Mouse (Mus musculus) gastrocnemius, postnatal 4 days (tissue): ENCODE data around the gene Fam53b. TPM values are rescaled to one million over a fixed set of nuclear protein-coding genes. Genes with fewer than 3 reads are reported as not detected.

Experiments used
- DNase-seq, 2 experiments: peaks; one replicate each; pipeline ENCODE4 v3.0.0; 2021 to 2022; ENCODE audit warnings: low spot score in 2 of 2, mixed read lengths in 2 of 2
- total RNA-seq, 2 experiments: library from RNA; stranded (reverse); gene quantifications; 2 replicates each; pipeline ENCODE4 v1.2.3; 2021

Fam53b gene
- total RNA-seq, 2 experiments from 2014 or later, result 44.6 to 48.9 TPM

DNA sequence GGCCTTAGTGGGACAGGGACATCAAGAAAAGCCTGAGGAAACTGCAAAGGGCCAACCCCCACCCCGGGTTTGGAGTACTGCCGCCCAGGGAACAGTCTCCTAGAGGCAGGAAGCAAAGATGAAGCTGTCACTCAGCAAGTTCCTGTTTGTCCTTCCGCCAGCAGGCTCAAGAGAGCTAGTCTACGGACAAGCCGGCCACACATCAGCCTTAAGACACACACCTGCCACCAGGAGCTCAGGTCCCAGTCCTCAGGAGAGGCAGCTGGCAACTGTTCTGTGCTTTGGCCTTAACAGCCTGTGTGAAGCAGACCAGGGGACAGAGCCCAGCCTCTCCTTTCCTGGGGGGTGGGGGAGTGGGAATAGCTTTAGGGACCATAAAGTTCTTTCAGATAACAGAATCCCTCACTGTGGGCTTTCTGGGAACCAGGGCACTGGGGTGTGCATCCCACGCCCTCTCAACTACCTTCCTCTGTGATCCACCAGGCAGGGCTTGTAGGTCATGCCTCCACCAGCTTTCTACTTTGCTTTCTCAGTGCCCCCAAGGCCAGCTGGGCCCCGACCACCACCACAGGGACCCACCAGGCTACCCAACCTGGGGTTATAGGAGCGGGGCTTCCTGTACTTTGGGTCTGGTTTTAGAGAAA is 100.1 kb downstream of the Fam53b start:
- DNase-seq, result no peak

DNA sequence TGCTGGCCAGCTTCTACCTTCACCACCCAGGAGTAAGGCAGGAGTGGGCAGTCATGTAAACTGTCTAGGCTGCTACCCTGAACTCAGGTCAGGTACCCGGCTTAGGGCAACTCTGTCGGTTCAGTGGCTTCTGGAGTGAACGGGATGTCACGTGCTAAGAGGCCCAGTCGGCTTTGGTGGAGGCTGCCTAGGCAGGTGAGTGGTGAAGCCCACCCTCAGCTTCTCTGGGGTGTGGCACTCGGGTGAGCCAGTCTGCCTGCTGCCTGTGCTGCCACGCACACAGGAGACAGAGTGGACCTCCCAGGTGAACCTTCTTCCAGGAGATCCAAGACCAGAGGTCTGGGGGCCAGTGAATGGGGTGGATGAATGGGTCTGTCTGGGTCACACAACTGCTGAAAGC is 100.7 kb downstream of the Fam53b start:
- DNase-seq, result no peak

- no peak for DNase-seq
Observed at GRCm38 (mm10) chr7:132712044-132712708, 101.5 kb downstream of the Fam53b start.

- no peak for DNase-seq
Observed at GRCm38 (mm10) chr7:132711579-132711978, 102.1 kb downstream of the Fam53b start.

DNA sequence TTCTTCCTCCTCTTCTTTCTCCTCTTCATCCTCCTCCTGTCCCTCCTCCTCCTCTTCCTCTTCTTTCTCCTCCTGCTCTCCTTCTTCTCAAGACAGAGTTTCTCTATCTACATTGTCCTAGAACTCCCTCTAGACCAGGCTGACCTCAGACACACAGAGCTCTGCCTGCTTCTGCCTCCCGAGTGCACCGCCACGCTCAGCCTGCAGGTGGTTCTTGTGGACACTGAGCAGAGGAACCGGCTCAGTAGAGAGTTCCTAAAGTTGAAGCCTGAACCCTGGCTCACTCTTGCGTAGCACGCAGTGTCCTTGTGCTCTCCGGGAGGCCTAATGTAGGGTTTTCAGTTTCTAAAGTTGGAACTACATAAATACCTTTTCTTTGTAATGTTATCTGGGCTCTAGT is 108.6 kb downstream of the Fam53b start:
- no peak for DNase-seq

DNA sequence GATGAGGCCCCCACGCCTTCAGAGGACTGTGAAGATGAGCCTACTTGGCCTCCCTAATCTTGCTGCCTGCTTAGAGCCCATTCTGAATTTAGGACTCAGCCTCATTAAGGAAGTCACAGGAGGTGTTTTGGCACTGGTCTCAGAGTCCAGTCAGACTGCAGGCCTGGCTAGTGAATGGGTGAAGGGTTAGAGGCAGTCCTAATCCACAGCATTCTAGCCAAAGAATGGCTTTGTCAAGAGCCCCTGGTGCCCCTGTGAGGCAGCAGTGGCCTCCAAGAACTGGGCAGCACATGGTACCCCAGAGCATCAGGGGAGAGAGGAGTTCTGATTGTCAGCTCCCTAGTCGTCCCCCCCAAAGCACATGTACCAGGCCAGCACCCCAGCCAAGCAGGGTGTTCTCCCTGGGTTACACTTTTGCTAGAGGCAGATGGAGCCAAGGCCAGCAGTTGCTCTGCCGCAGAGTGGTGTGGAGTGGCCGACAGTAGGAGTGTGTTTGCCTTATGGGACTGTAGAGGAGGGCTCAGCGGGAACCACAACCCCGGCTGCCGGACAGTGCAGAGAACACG is 109.3 kb downstream of the Fam53b start:
- no peak for DNase-seq

DNA sequence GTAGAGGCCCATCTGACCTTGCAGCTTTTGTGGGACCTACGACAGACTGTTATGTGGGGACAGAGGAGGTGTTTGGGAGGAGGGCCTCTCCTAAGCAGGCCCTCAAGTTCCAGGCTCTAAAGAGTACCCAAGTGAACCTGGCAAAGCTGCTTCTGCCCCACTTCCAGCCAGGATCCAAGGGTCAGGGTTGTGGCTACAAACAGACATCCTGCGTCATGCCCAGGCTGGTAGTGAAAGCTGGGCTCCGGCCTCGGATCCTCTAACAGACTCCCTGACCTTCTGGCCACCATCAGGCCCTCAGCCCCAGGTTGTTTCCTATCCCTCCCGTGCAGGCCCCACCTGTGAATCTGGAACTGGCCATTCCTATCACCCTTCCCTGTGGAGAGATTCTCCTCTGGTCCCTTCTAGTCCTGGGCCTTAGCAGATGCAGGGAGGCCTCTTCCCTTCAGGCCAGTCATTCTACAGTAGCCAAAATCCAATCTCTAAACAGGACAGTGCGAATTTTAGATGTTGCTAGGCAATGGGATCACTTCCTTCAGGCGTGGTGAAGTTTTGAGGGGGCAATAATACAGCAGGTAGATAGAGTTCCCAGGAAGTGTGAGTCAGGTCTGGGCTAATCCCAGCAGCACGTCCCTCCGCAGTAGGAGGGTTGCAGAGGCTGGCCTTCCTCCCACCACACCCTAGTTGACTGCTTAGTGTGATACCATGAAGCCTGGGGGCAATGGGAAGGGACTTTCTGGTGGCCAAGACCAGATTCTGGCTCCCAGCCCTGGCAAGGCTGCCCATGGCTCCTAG is 110.0 kb downstream of the Fam53b start:
- DNase-seq, result no peak

DNA sequence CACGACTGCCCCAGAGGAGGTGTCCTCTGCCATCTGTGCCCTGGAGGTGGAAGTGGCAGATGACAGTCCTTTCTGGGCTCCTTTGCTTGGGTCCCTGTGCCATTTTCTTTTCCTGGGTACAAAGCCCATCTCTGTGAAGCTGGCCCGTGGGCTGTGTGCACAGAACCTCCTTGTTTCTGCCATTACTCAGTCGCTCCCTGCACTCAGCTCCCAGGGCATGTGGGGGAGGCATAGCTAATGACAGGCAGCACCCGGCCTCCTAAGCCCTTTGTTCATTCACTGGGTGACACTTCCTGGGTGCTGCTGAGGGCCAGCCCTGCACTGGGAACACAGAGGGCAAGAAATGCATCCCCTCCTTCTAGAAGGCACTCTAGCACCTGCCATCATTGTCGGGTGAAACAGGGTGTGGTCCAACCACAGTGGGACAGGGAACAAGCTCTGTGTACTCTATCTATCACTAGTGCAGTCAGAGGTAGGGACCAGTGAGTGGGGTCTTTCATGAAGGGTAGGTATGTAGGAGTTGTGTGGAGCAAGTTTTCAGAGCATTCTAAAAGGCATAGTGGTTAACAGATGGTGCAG is 111.1 kb downstream of the Fam53b start:
- DNase-seq, result no peak

- no peak for DNase-seq
Observed at GRCm38 (mm10) chr7:132702024-132702423, 111.7 kb downstream of the Fam53b start.

DNA sequence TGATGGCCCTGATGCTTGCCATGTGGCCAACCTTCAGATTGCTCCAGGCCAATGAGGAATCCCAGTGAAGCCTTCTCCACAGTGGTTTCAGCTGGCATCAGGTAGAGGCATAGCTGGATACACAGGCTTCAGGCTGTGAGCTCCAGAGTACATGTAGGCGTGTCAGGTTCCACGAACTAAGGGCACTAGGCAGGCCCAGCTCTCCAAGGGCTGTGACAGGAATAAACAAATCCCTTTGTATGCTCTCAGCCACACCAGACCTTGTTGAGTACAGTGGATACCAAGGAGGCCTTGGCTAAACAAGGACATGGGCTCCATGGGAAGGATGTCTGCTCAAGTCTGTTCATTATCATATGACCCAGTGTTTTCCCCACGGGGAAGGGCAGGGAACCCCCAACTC is 112.3 kb downstream of the Fam53b start:
- no peak for DNase-seq

- DNase-seq, result no peak
Observed at GRCm38 (mm10) chr7:132700107-132700506, 113.6 kb downstream of the Fam53b start.

DNA sequence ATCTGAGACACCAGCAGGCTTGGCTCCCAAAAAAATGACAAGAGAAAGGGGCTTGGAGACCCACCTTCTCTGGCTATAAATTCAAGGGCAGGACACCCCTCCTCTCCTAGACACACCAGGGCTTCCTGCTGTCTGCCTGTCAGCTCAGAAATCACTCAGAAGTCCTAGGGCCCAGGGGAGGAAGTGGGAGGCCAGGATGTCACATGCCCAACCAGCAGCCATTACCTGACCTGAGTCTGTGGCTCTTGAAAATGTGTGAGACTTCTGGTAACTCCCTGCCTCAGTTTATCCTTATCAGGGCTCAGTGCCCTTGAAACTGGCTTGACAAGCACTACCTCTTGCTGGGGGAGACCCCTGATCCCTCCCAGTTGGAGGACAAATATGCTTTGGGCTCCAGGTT is 114.0 kb downstream of the Fam53b start:
- no peak for DNase-seq

DNA sequence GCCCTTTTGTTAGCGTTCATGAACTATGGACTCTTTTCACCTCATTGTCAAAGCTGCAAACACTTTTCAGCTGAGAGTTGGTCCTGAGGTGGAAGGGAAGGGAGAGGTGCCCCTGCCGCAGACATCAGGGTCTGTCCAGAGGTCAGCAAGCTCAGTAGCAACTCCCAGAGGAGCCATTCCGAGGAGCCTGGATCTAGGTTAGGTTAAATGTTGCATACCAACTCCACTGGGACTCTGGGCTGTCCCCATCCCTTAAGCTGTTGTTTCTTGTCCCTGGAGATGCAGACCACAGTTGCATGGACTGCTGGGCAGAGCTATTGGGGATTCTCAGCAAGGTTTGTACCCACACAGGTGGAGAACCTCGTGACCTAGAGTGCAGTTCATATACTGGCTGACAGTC is 114.5 kb downstream of the Fam53b start:
- DNase-seq, result no peak

GRCm38 (mm10) chr7:132698737-132699136 is 114.9 kb downstream of the Fam53b start:
- DNase-seq, result no peak

DNA sequence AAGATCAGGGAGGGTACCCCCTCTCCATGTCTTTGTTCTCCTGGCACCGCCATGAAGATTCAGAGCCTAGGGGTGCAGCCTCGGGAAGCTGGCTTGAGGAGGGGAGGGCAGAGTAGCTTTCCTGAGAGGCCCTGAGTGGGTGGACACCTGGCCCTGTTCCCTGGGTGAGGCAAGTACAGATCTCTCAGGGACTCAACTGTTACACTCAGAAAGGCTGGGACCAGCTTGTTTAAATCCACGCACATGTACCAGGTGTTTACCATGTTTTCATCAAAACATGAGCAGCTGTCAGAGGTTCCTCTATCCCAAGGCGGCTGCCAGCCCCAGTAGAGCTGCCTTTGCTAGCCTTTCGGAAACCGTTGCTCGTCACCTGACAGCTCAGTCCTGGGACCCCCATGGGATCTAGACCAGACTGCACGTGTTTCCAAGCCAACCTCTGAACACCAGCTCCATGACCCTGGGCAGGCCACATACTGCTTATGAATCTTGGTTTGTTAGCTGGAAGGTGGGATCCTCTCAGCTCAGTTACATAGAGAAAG is 116.4 kb downstream of the Fam53b start:
- no peak for DNase-seq

DNA sequence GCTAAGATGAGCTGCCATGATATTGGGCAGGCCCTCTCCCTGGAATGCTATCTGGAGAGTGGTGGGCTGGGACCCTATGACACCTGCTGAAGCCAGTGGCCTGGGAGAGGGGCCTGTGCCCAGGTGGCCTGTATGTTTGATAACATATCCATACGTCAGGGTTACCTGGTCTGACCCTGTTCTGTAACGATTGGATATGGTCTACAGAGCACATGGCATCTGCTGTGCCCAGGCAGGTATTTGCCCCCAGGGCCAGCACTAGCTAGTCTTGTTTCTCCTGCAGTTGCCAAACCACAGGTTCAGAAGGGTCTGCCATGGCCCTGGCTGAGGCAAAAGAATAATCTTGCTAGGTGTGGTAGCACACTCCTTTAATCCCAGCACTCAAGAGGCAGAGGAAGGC is 120.1 kb downstream of the Fam53b start:
- no peak for DNase-seq

GRCm38 (mm10) chr7:132692719-132693118 is 121.0 kb downstream of the Fam53b start:
- no peak for DNase-seq

DNA sequence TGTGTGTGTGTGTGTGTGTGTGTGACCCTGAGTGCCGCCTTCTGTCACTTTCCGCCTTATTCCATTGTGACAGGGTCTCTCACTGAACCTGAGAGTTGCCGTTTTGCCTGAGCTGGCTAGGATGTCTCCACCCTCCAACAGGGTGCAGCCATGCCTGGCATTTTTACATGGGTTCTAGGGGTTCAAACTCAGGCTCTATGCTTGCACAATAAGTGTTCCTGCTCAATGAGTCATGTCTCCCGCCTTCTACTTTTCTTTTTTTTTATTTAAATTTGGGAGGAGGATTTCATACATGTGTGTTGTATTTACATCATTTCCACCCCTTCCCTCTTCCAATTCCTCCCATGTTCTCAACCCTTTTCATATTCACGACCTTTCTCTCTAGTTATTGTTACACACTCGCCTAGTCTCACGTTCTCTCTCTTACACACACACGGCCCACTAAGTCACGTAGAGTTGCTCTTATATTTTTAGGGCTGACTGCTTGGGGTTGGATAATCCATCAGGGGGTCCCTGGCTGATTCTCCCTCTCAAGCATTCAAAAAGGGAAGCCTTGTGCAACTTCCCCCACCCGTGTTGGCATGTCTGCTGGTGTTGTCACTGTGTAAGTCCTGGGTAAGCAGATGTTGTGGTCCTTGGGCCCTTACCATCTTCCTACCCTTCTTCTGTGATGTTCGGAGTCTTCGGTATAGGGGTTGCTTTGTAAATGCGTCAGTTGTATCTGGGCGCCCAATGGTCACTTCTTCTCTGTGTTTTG is 122.8 kb downstream of the Fam53b start:
- DNase-seq, result no peak

DNA sequence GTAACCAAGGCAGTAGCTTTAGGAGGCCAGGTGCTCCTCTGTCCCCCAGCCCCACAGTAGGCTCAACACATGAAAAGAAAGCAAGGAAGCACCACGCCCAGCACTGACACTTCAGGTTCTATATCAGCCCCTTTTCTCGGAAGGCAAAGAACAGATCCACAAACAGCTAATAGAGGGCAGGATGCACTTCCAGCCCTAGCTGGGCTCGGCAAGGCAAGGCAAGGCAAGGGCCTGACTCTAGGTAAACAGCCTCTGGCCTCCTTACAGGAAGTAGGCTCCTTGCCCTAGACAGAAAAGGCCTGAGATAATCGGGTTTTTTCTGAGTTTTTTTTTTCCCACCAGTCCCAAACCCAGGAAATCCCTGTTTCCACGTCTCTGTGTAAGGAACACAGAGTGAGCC is 124.0 kb downstream of the Fam53b start:
- DNase-seq, result no peak

DNA sequence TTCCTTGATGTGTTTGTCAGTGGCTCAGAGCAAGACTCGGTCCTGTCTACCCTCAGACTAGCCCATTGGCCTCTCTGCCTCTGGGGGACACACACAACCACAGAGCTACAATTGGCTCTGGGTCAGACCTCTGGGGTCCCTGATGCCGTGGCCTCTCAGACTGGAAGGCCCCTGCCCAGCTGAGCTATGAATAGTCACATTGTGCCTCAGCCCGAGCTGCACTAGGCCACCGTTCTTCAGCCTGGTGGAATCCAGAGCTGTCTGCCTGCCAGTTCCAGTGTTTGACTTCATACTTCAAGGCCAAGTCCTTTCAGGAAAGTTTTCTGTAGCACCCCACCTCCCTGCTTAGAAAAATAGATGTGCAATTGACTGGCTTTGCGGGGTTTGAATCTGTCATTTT is 125.0 kb downstream of the Fam53b start:
- DNase-seq, result no peak

GRCm38 (mm10) chr7:132687897-132688296 is 125.8 kb downstream of the Fam53b start:
- DNase-seq, result no peak
